Mouse (Mus musculus): Measurements from ENCODE around the gene Stard13. TPM values are rescaled to one million over a fixed set of nuclear protein-coding genes. Genes with fewer than 3 reads are reported as not detected.

Gene Stard13
- polyA plus RNA-seq, 1 experiment from 2014 or later, result 3.6 TPM

GRCm38 (mm10) chr5:151180176-151180785 lies 53.4 kb downstream of the Stard13 start:
- ATAC-seq, result no peak
- no peaks in the 10 kb centered on the region for H3K4me1 ChIP-seq (ENCODE audit: control insufficient read depth, insufficient read depth, low read length)
- H3K9me3 ChIP-seq (replicated peaks; ENCODE audit: control insufficient read depth, low read length, poor library complexity, severe bottlenecking), result no peaks in the 10 kb centered on the region
- no peak overlapping the region for H3K4me2 ChIP-seq (ENCODE audit: low read length)
- no peak overlapping the region for H3K9ac ChIP-seq (ENCODE audit: low read depth, low read length)
- H3K36me3 ChIP-seq (ENCODE audit: control insufficient read depth, insufficient read depth, low read length), result no peaks in the 10 kb centered on the region
- H3K27me3 ChIP-seq (ENCODE audit: control insufficient read depth, insufficient read depth, low read depth, low read length), result no peaks in the 10 kb centered on the region
- no peak overlapping the region for H3K4me3 ChIP-seq (ENCODE audit: low read depth, low read length)
- 91% methylated on average over 9 of the region's 9 CpGs for WGBS
- no peak overlapping the region for H3K27ac ChIP-seq (ENCODE audit: low read length)

- no peak overlapping the region for H3K4me2 ChIP-seq (ENCODE audit: low read length)
- H3K4me1 ChIP-seq (ENCODE audit: control insufficient read depth, insufficient read depth, low read length), result no peaks in the 10 kb centered on the region
- no peak overlapping the region for H3K27ac ChIP-seq (ENCODE audit: low read length)
- no peaks in the 10 kb centered on the region for H3K27me3 ChIP-seq (ENCODE audit: control insufficient read depth, insufficient read depth, low read depth, low read length)
- WGBS, result 91% methylated on average over 3 of the region's 3 CpGs
- no peak for ATAC-seq
- no peak overlapping the region for H3K4me3 ChIP-seq (ENCODE audit: low read depth, low read length)
- H3K36me3 ChIP-seq (ENCODE audit: control insufficient read depth, insufficient read depth, low read length), result no peaks in the 10 kb centered on the region
- no peak overlapping the region for H3K9ac ChIP-seq (ENCODE audit: low read depth, low read length)
- no peaks in the 10 kb centered on the region for H3K9me3 ChIP-seq (replicated peaks; ENCODE audit: control insufficient read depth, low read length, poor library complexity, severe bottlenecking)
Measured at GRCm38 (mm10) chr5:151177171-151177570, 56.5 kb downstream of the Stard13 start.

GRCm38 (mm10) chr5:151175897-151176313 lies 57.7 kb downstream of the Stard13 start:
- no peak overlapping the region for H3K9ac ChIP-seq (ENCODE audit: low read depth, low read length)
- 85% methylated on average over 4 of the region's 4 CpGs for WGBS
- H3K9me3 ChIP-seq (replicated peaks; ENCODE audit: control insufficient read depth, low read length, poor library complexity, severe bottlenecking), result no peaks in the 10 kb centered on the region
- H3K4me3 ChIP-seq (ENCODE audit: low read depth, low read length), result no peak overlapping the region
- no peaks in the 10 kb centered on the region for H3K36me3 ChIP-seq (ENCODE audit: control insufficient read depth, insufficient read depth, low read length)
- no peaks in the 10 kb centered on the region for H3K27me3 ChIP-seq (ENCODE audit: control insufficient read depth, insufficient read depth, low read depth, low read length)
- no peak overlapping the region for H3K4me2 ChIP-seq (ENCODE audit: low read length)
- ATAC-seq, result no peak
- H3K4me1 ChIP-seq (ENCODE audit: control insufficient read depth, insufficient read depth, low read length), result no peaks in the 10 kb centered on the region
- no peak overlapping the region for H3K27ac ChIP-seq (ENCODE audit: low read length)

GRCm38 (mm10) chr5:151174485-151175460 lies 58.9 kb downstream of the Stard13 start:
- no peak overlapping the region for H3K4me3 ChIP-seq (ENCODE audit: low read depth, low read length)
- H3K4me2 ChIP-seq (ENCODE audit: low read length), result no peak overlapping the region
- H3K9ac ChIP-seq (ENCODE audit: low read depth, low read length), result no peak overlapping the region
- H3K9me3 ChIP-seq (replicated peaks; ENCODE audit: control insufficient read depth, low read length, poor library complexity, severe bottlenecking), result no peaks in the 10 kb centered on the region
- ATAC-seq, result no peak
- H3K36me3 ChIP-seq (ENCODE audit: control insufficient read depth, insufficient read depth, low read length), result no peaks in the 10 kb centered on the region
- 65% methylated on average over 7 of the region's 7 CpGs for WGBS
- H3K27ac ChIP-seq (ENCODE audit: low read length), result no peak overlapping the region
- H3K4me1 ChIP-seq (ENCODE audit: control insufficient read depth, insufficient read depth, low read length), result no peaks in the 10 kb centered on the region
- H3K27me3 ChIP-seq (ENCODE audit: control insufficient read depth, insufficient read depth, low read depth, low read length), result no peaks in the 10 kb centered on the region

GRCm38 (mm10) chr5:151173774-151174173 lies 59.9 kb downstream of the Stard13 start:
- Histone ChIP-seq H3K9ac (ENCODE audit: low read depth, low read length) (no peak overlapping the region), H3K27me3 (ENCODE audit: control insufficient read depth, insufficient read depth, low read depth, low read length) (no peaks in the 10 kb centered on the region), H3K4me2 (ENCODE audit: low read length) (no peak overlapping the region), H3K4me3 (ENCODE audit: low read depth, low read length) (no peak overlapping the region), H3K4me1 (ENCODE audit: control insufficient read depth, insufficient read depth, low read length) (no peaks in the 10 kb centered on the region), H3K27ac (ENCODE audit: low read length) (no peak overlapping the region), H3K36me3 (ENCODE audit: control insufficient read depth, insufficient read depth, low read length) (no peaks in the 10 kb centered on the region), H3K9me3 (replicated peaks; ENCODE audit: control insufficient read depth, low read length, poor library complexity, severe bottlenecking) (no peaks in the 10 kb centered on the region)
- 90% methylated on average over 1 of the region's 1 CpGs for WGBS
- ATAC-seq, result no peak

- 81% methylated on average over 3 of the region's 3 CpGs for WGBS
- ATAC-seq, result no peak
- no peak overlapping the region for H3K9ac ChIP-seq (ENCODE audit: low read depth, low read length)
Measured at GRCm38 (mm10) chr5:151170168-151170750, 63.4 kb downstream of the Stard13 start.

GRCm38 (mm10) chr5:151168191-151168590 lies 65.4 kb downstream of the Stard13 start:
- no peak for ATAC-seq
- H3K4me1 ChIP-seq (ENCODE audit: control insufficient read depth, insufficient read depth, low read length), result no peaks in the 10 kb centered on the region; the same call in 1 of the 2 replicates
- H3K4me3 ChIP-seq (ENCODE audit: low read depth, low read length), result no peak overlapping the region
- H3K9ac ChIP-seq (ENCODE audit: low read depth, low read length), result no peak overlapping the region
- WGBS, result 88% methylated on average over 3 of the region's 3 CpGs
- H3K27ac ChIP-seq (ENCODE audit: low read length), result no peak overlapping the region
- H3K9me3 ChIP-seq (replicated peaks; ENCODE audit: control insufficient read depth, low read length, poor library complexity, severe bottlenecking), result no peaks in the 10 kb centered on the region
- no peak overlapping the region for H3K4me2 ChIP-seq (ENCODE audit: low read length)
- H3K36me3 ChIP-seq (ENCODE audit: control insufficient read depth, insufficient read depth, low read length), result no peaks in the 10 kb centered on the region
- no peaks in the 10 kb centered on the region for H3K27me3 ChIP-seq (ENCODE audit: control insufficient read depth, insufficient read depth, low read depth, low read length)

More at GRCm38 (mm10) chr5:151170168-151170750, 63.4 kb downstream of the Stard13 start:
- no peak overlapping the region for H3K4me2 ChIP-seq (ENCODE audit: low read length)
- H3K9me3 ChIP-seq (replicated peaks; ENCODE audit: control insufficient read depth, low read length, poor library complexity, severe bottlenecking), result no peaks in the 10 kb centered on the region
- no peaks in the 10 kb centered on the region for H3K4me1 ChIP-seq (ENCODE audit: control insufficient read depth, insufficient read depth, low read length)
- H3K36me3 ChIP-seq (ENCODE audit: control insufficient read depth, insufficient read depth, low read length), result no peaks in the 10 kb centered on the region
- H3K27me3 ChIP-seq (ENCODE audit: control insufficient read depth, insufficient read depth, low read depth, low read length), result no peaks in the 10 kb centered on the region
- H3K4me3 ChIP-seq (ENCODE audit: low read depth, low read length), result no peak overlapping the region
- H3K27ac ChIP-seq (ENCODE audit: low read length), result no peak overlapping the region

GRCm38 (mm10) chr5:151167641-151168040 lies 66.0 kb downstream of the Stard13 start:
- ATAC-seq, result no peak
- H3K9ac ChIP-seq (ENCODE audit: low read depth, low read length), result no peak overlapping the region
- no peaks in the 10 kb centered on the region; the same call in 1 of the 2 replicates for H3K4me1 ChIP-seq (ENCODE audit: control insufficient read depth, insufficient read depth, low read length)
- no peak overlapping the region for H3K27ac ChIP-seq (ENCODE audit: low read length)
- H3K27me3 ChIP-seq (ENCODE audit: control insufficient read depth, insufficient read depth, low read depth, low read length), result no peaks in the 10 kb centered on the region
- H3K4me3 ChIP-seq (ENCODE audit: low read depth, low read length), result no peak overlapping the region
- WGBS, result 81% methylated on average over 6 of the region's 6 CpGs
- no peak overlapping the region for H3K4me2 ChIP-seq (ENCODE audit: low read length)
- no peaks in the 10 kb centered on the region for H3K9me3 ChIP-seq (replicated peaks; ENCODE audit: control insufficient read depth, low read length, poor library complexity, severe bottlenecking)
- H3K36me3 ChIP-seq (ENCODE audit: control insufficient read depth, insufficient read depth, low read length), result no peaks in the 10 kb centered on the region

GRCm38 (mm10) chr5:151166266-151166665 lies 67.4 kb downstream of the Stard13 start:
- 86% methylated on average over 5 of the region's 5 CpGs for WGBS
- Histone ChIP-seq H3K9me3 (replicated peaks; ENCODE audit: control insufficient read depth, low read length, poor library complexity, severe bottlenecking) (no peaks in the 10 kb centered on the region), H3K27me3 (ENCODE audit: control insufficient read depth, insufficient read depth, low read depth, low read length) (no peaks in the 10 kb centered on the region), H3K36me3 (ENCODE audit: control insufficient read depth, insufficient read depth, low read length) (no peaks in the 10 kb centered on the region), H3K27ac (ENCODE audit: low read length) (no peak overlapping the region), H3K4me1 (ENCODE audit: control insufficient read depth, insufficient read depth, low read length) (no peaks in the 10 kb centered on the region; the same call in 1 of the 2 replicates), H3K9ac (ENCODE audit: low read depth, low read length) (no peak overlapping the region), H3K4me2 (ENCODE audit: low read length) (no peak overlapping the region), H3K4me3 (ENCODE audit: low read depth, low read length) (no peak overlapping the region)
- no peak for ATAC-seq
